1 mouse cellular context compared by ENCODE assay signal in the genomic region with DNA sequence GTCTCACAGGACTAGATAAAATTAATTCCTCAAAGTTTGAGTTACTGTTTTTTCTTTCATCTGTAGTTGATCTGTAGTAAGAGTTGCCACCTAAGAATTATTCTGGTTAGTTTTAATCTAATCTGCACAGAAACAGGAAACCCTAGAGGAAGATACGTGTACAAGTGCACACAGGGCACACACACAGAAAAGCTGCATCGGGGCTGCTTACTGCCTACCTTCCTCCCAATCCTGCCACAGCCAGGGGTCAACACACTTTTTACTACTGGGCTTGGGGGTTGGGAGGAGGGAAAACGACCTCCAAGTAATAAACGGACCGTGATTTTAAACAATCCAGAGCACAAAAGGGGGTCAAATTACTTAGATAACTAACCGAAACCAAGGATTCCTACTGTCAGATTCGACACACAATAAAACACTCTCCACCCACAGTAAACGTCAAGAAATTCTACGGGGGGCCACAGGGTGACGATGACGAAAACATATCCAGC.
TF ChIP-seq lines count a peak whose summit lies in the region.

No protein-coding gene starts in this region.

TF ChIP-seq in CH12.LX, 34 proteins besides CTCF, POLR2A, EP300 and RAD21 (continued from another document):
- TF ChIP-seq GABPA (IDR thresholded peaks at IDR 0.05; ENCODE audit: insufficient replicate concordance, low read depth, low read length) (no peak), JUN (IDR thresholded peaks at IDR 0.05; ENCODE audit: insufficient read depth, low read depth, low read length) (no peak), MXI1 (IDR thresholded peaks at IDR 0.05; ENCODE audit: low read depth, low read length) (peak; percentile 50), IRF4 (IDR thresholded peaks at IDR 0.05; ENCODE audit: low read depth, low read length) (0 out of 2 replicates have a peak, but pooled peaks have one; percentile 39), MYC (IDR thresholded peaks at IDR 0.05; ENCODE audit: low read depth, low read length) (no peak), JUND (conservative IDR thresholded peaks at IDR 0.05; ENCODE audit: low read depth, low read length) (no peak), ELF1 (IDR thresholded peaks at IDR 0.05; ENCODE audit: low read depth, low read length) (no peak), PAX5 (IDR thresholded peaks at IDR 0.05; ENCODE audit: low read length) (no peak)
